Mouse (Mus musculus) frontal cortex, adult (tissue): ENCODE results near the gene Sept10.

Experiments
- ATAC-seq: cut with Nextera tagmentation; 2 replicates; pipeline ENCODE4 v1.9.2; 2017; ENCODE audit warnings: mild to moderate bottlenecking, moderate library complexity, mixed read lengths; ENCODE audit not compliant: low TSS enrichment

Sept10 gene

GRCm38 (mm10) chr10:59225137-59225536, 3.5 kb upstream of the Sept10 start:
- no peak for ATAC-seq

GRCm38 (mm10) chr10:59223890-59224289, 2.2 kb upstream of the Sept10 start:
- no peak for ATAC-seq

- ATAC-seq, result no peak
Observed at GRCm38 (mm10) chr10:59223301-59223700, 1.7 kb upstream of the Sept10 start.

- ATAC-seq, result peak; percentile 11; the same call in 1 of the 2 replicates
Observed at GRCm38 (mm10) chr10:59222271-59223101, 839 bp upstream of the Sept10 start.

GRCm38 (mm10) chr10:59220824-59221472, 699 bp downstream of the Sept10 start:
- no peak; the same call in 1 of the 2 replicates for ATAC-seq

- ATAC-seq, result no peak
Observed at GRCm38 (mm10) chr10:59200011-59200410, 21.6 kb downstream of the Sept10 start.

- no peak for ATAC-seq
Observed at GRCm38 (mm10) chr10:59196763-59197162, 24.9 kb downstream of the Sept10 start.

GRCm38 (mm10) chr10:59194891-59195290, 26.8 kb downstream of the Sept10 start:
- ATAC-seq, result no peak

GRCm38 (mm10) chr10:59182306-59182705, 39.3 kb downstream of the Sept10 start:
- no peak for ATAC-seq

GRCm38 (mm10) chr10:59179620-59180019, 42.0 kb downstream of the Sept10 start:
- no peak for ATAC-seq

GRCm38 (mm10) chr10:59172539-59172938, 49.1 kb downstream of the Sept10 start:
- ATAC-seq, result no peak

GRCm38 (mm10) chr10:59171042-59171441, 50.6 kb downstream of the Sept10 start:
- no peak for ATAC-seq

- peak; percentile 91 for ATAC-seq
Observed at GRCm38 (mm10) chr10:59166104-59166944, 55.3 kb downstream of the Sept10 start.

GRCm38 (mm10) chr10:59162185-59162897, 59.3 kb downstream of the Sept10 start:
- ATAC-seq, result no peak

GRCm38 (mm10) chr10:59158627-59159026, 63.0 kb downstream of the Sept10 start:
- ATAC-seq, result no peak

- no peak for ATAC-seq
Observed at GRCm38 (mm10) chr10:59152544-59153081, 69.0 kb downstream of the Sept10 start.

- no peak for ATAC-seq
Observed at GRCm38 (mm10) chr10:59150938-59151657, 70.5 kb downstream of the Sept10 start.

- ATAC-seq, result peak; percentile 93
Observed at GRCm38 (mm10) chr10:59149956-59150383, 71.7 kb downstream of the Sept10 start.

- peak; percentile 47 for ATAC-seq
Observed at GRCm38 (mm10) chr10:59133478-59134009, 88.1 kb downstream of the Sept10 start.

GRCm38 (mm10) chr10:59131926-59132628, 89.6 kb downstream of the Sept10 start:
- ATAC-seq, result no peak
